Mouse (Mus musculus) heart, postnatal 0 days (tissue): Measurements from ENCODE around the gene Sub1.

Source experiments
- CTCF ChIP-seq: IDR thresholded peaks from 2 replicates; pipeline ENCODE4 v1.5.1; 2016; ENCODE audit warnings: antibody characterized with exemption, control low read depth, low read depth
- EP300 ChIP-seq: IDR thresholded peaks from 2 replicates; pipeline ENCODE4 v1.6.1; 2016; ENCODE audit warnings: antibody characterized with exemption, low read depth

DNA sequence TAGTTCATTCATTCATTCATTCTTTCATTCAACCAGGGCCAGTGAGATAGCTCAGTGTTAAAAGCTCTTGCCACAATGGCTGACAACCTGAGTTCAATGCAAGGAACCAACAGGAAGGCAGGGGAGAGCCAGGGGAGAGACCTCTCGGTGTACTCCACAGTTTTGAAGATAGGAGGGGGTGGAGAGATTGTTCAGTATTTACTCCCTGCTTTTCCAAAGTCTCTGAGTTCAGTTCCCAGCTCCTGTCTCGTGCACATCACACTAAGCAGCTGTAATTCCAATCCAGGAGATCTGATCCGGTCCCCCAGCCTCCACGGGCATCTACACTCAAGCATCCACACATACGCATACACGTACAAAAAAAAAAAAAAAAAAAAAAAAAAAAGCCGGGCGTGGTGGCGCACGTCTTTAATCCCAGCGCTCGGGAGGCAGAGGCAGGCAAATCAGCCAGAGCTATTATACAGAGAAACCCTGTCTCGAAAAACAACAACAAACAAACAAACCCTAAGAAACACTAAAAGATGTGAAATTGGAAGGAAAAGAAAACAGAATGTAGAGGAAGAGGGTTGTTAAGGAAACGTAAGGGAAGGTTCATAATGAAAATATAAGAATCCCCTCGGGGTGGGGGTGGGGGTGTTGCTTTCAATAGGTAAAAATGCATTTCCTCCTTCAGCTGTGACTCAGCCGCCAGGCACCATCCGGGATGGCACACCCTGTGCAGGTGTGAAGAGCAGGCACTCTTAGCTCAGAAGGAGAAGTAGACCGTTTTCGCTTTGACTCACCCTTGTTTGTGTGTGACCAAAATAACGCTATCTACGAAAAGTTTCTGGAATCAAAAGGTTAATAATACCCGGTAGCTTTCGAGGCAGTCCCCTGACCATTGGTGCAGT lies 13.2 kb upstream of the Sub1 start:
- TF ChIP-seq CTCF (no peak), EP300 (no peak)
